Mouse (Mus musculus): ENCODE data around the gene Ublcp1.

GRCm38 (mm10) chr11:44405961-44406360 is 64.3 kb downstream of the Ublcp1 start:
- TF ChIP-seq CTCF (IDR thresholded peaks at IDR 0.05; ENCODE audit: control insufficient read depth, insufficient read depth, insufficient read length) (no peak), CEBPB (IDR thresholded peaks at IDR 0.05; ENCODE audit: low read depth) (no peak), MAX (IDR thresholded peaks at IDR 0.05) (no peak)
